Mouse (Mus musculus) T-helper 2 cell (primary cell): ENCODE measurements around the gene Sertad4.

Experiments
- in situ Hi-C: fragments of 300-600 bp; cut with MboI, MseI; formaldehyde crosslinking; loops from one replicate; pipeline ENCODE4 v1.15.1; 2025; ENCODE audit warnings: high pct_unique_total_duplicates

Sertad4 gene

GRCm38 (mm10) chr1:192812290-192812689 lies 43.3 kb downstream of the Sertad4 start:
- in situ Hi-C loops = no loop called here

GRCm38 (mm10) chr1:192806168-192807157 lies 49.1 kb downstream of the Sertad4 start:
- in situ Hi-C loops = no loop called here

GRCm38 (mm10) chr1:192800338-192800737 lies 55.2 kb downstream of the Sertad4 start:
- in situ Hi-C loops = no loop called here

- in situ Hi-C loops = no loop called here
Measured at GRCm38 (mm10) chr1:192799165-192799991, 56.2 kb downstream of the Sertad4 start.

GRCm38 (mm10) chr1:192798212-192799164 lies 57.1 kb downstream of the Sertad4 start:
- in situ Hi-C loops = no loop called here

- in situ Hi-C loops = no loop called here
Measured at GRCm38 (mm10) chr1:192797011-192797274, 58.6 kb downstream of the Sertad4 start.

GRCm38 (mm10) chr1:192796201-192797010 lies 59.1 kb downstream of the Sertad4 start:
- in situ Hi-C loops = no loop called here

- in situ Hi-C loops = no loop called here
Measured at GRCm38 (mm10) chr1:192794957-192795745, 60.4 kb downstream of the Sertad4 start.
